Mouse (Mus musculus) ES-E14 (cell line): ENCODE results near the gene Pyroxd2. TPM values are rescaled to one million over a fixed set of nuclear protein-coding genes. Genes with fewer than 3 reads are reported as not detected.
"Not testable (repeated sequence)": the region's sequence is repeated elsewhere in the genome, so short reads cannot be mapped to it uniquely, and the experiment has no call there.

ENCODE experiments used
- DNase-seq: peaks from one replicate; pipeline ENCODE4 v3.0.0-alpha.2; 2013; ENCODE audit warnings: low read depth, low spot score
- H3K27ac ChIP-seq: 2 replicates; pipeline ENCODE4 v1.5.1; 2012; ENCODE audit warnings: low read depth, mild to moderate bottlenecking, low read length, moderate library complexity, mixed read lengths; ENCODE audit not compliant: poor library complexity, insufficient read depth, severe bottlenecking
- H3K36me3 ChIP-seq: 2 replicates; pipeline ENCODE4 v1.6.1; 2012; ENCODE audit warnings: mild to moderate bottlenecking, low read length, moderate library complexity, mixed read lengths; ENCODE audit not compliant: control insufficient read depth, poor library complexity, insufficient read depth, severe bottlenecking
- H3K4me1 ChIP-seq, 2 experiments: fragments of 150-350 bp in 1 of 2; sonication (generic) in 1 of 2; 2 replicates each; pipeline ENCODE4 v1.6.1; 2012; ENCODE audit warnings: low read length in 2 of 2, mild to moderate bottlenecking in 1 of 2, mixed read lengths in 1 of 2; ENCODE audit not compliant: control insufficient read depth in 2 of 2, insufficient read depth in 2 of 2, poor library complexity in 1 of 2
- H3K4me3 ChIP-seq, 2 experiments: fragments of 150-350 bp in 1 of 2; sonication (generic) in 1 of 2; 2 replicates each; pipeline ENCODE4 v1.5.1; 2012; ENCODE audit warnings: low read length in 2 of 2, low read depth in 1 of 2, mild to moderate bottlenecking in 1 of 2, mixed read lengths in 1 of 2; ENCODE audit not compliant: insufficient read depth in 1 of 2, poor library complexity in 1 of 2, severe bottlenecking in 1 of 2
- H3K9ac ChIP-seq: 2 replicates; pipeline ENCODE4 v1.6.1; 2012; ENCODE audit warnings: low read depth, mild to moderate bottlenecking, low read length, mixed read lengths; ENCODE audit not compliant: poor library complexity, insufficient read depth, severe bottlenecking
- H3K9me3 ChIP-seq: fragments of 150-350 bp; sonication (generic); 2 replicates; pipeline ENCODE4 v1.6.1; 2012; ENCODE audit warnings: low read depth, mild to moderate bottlenecking, low read length; ENCODE audit not compliant: control insufficient read depth, insufficient read depth
- CHD2 ChIP-seq: IDR thresholded peaks from 2 replicates; pipeline ENCODE4 v1.6.1; 2014; ENCODE audit warnings: mild to moderate bottlenecking, low read depth, low read length, inconsistent platforms
- HCFC1 ChIP-seq: IDR thresholded peaks from 2 replicates; pipeline ENCODE4 v1.6.1; 2012; ENCODE audit warnings: low read length, inconsistent platforms, borderline replicate concordance; ENCODE audit not compliant: insufficient read depth
- MAFK ChIP-seq: IDR thresholded peaks from 2 replicates; pipeline ENCODE4 v1.6.1; 2014; ENCODE audit warnings: mild to moderate bottlenecking, low read depth, low read length, inconsistent platforms; ENCODE audit not compliant: insufficient read depth
- ZC3H11A ChIP-seq: IDR thresholded peaks from 2 replicates; pipeline ENCODE4 v1.6.1; 2012; ENCODE audit warnings: low read depth, mild to moderate bottlenecking, inconsistent platforms, low read length, borderline replicate concordance
- ZNF384 ChIP-seq: IDR thresholded peaks from 2 replicates; pipeline ENCODE4 v1.6.1; 2012; ENCODE audit warnings: low read depth, low read length, inconsistent platforms
- in situ Hi-C, 2 experiments: fragments of 600-800 bp; cut with MboI; formaldehyde crosslinking; loops; one replicate each; pipeline ENCODE4 v1.15.1; 2025; ENCODE audit warnings: low sequenced_read_pairs in 2 of 2, inconsistent platforms in 1 of 2; ENCODE audit not compliant: unreplicated experiment in 2 of 2
- total RNA-seq: library from RNA; depleted of rRNA; stranded (reverse); fragments of 300-350 nt; gene quantifications from 2 replicates; pipeline ENCODE4 v1.2.3, GENCODE M21; 2012

Pyroxd2 gene
- total RNA-seq, 1 experiment = not detected

DNA sequence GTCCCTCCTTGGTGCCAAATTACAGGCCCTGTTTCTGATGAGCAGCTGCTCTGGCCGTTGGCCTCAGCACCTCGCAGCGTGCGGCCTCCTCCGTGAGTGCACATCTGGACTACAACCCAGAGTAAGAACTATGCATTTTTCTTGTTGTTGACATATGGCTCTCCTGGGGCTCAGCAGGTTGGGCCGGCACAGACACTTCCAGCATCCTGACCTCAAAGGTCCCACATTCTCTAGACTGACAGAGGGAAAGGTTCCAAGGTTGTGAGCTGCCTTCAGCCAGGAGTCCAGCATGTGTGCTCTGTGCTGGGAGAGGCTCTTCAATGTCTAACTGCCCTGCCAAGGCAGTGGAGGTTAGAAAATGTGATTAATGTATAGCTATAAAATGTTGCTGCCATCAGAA lies 55.2 kb downstream of the Pyroxd2 start:
- H3K9me3 ChIP-seq = no peaks in the 10 kb centered on the region
- no peak overlapping the region for H3K9ac ChIP-seq
- DNase-seq = no peak
- in situ Hi-C loops = no loop called here
- no peak overlapping the region for H3K4me3 ChIP-seq
- no peaks in the 10 kb centered on the region for H3K36me3 ChIP-seq
- no peak for TF ChIP-seq ZC3H11A
- TF ChIP-seq ZNF384 = no peak
- no peak for TF ChIP-seq MAFK
- TF ChIP-seq CHD2 = no peak
- TF ChIP-seq HCFC1 = no peak
- H3K4me1 ChIP-seq = no peaks in the 10 kb centered on the region
- H3K27ac ChIP-seq = no peak overlapping the region

- H3K4me3 ChIP-seq = no peak overlapping the region
- no peak overlapping the region for H3K9ac ChIP-seq
- in situ Hi-C loops = no loop called here
- no peaks in the 10 kb centered on the region for H3K4me1 ChIP-seq
- no peaks in the 10 kb centered on the region for H3K36me3 ChIP-seq
- H3K9me3 ChIP-seq = no peaks in the 10 kb centered on the region
- no peak for DNase-seq
- TF ChIP-seq ZC3H11A (no peak), CHD2 (no peak), MAFK (no peak), HCFC1 (no peak), ZNF384 (no peak)
- H3K27ac ChIP-seq = no peak overlapping the region
These were observed 62.3 kb downstream of the Pyroxd2 start for GRCm38 (mm10) chr19:42690256-42690655.

GRCm38 (mm10) chr19:42689786-42690185 lies 62.8 kb downstream of the Pyroxd2 start:
- H3K4me1 ChIP-seq = no peaks in the 10 kb centered on the region
- H3K9ac ChIP-seq = no peak overlapping the region
- no peak overlapping the region for H3K4me3 ChIP-seq
- H3K27ac ChIP-seq = no peak overlapping the region
- no peak for DNase-seq
- no peaks in the 10 kb centered on the region for H3K9me3 ChIP-seq
- H3K36me3 ChIP-seq = no peaks in the 10 kb centered on the region
- in situ Hi-C loops = no loop called here
- TF ChIP-seq ZNF384 (no peak), HCFC1 (no peak), MAFK (no peak), ZC3H11A (no peak), CHD2 (no peak)

DNA sequence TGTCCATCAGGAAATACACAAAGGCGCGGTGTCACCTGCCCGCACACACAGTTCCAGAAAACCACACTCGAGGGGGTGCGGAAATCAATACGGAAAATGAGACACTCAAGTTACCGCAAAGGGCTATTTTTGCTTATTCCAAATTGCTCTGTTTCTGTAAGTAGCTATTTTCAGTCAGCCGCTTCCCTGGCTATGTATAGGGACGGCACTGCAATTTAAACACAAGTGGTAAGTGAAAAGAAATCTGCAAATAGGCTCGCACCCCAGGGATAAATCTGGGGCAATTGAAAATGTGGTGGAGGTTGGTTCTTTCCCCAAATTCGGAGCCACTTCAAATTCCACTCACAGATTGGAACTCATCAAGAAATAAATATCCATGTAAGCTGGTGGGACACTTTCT lies 63.3 kb downstream of the Pyroxd2 start:
- Histone ChIP-seq H3K9me3 (no peaks in the 10 kb centered on the region), H3K4me3 (no peak overlapping the region), H3K36me3 (no peaks in the 10 kb centered on the region), H3K9ac (no peak overlapping the region), H3K27ac (no peak overlapping the region), H3K4me1 (no peaks in the 10 kb centered on the region)
- no peak for DNase-seq
- TF ChIP-seq CHD2 (no peak), ZNF384 (no peak), MAFK (no peak), ZC3H11A (no peak), HCFC1 (no peak)
- in situ Hi-C loops = no loop called here

- H3K4me3 ChIP-seq, H3K27ac ChIP-seq, H3K9ac ChIP-seq, DNase-seq, H3K4me1 ChIP-seq, in situ Hi-C loops, H3K9me3 ChIP-seq, H3K36me3 ChIP-seq: not testable (repeated sequence)
These were observed 69.8 kb downstream of the Pyroxd2 start for GRCm38 (mm10) chr19:42682776-42683175.
